Mouse (Mus musculus): ENCODE data around the gene Foxp1.

- TF ChIP-seq CTCF (IDR thresholded peaks at IDR 0.05; ENCODE audit: borderline replicate concordance, extremely low read depth, insufficient read depth, insufficient read length), result no peak
- TF ChIP-seq POLR2A (IDR thresholded peaks at IDR 0.05; ENCODE audit: borderline replicate concordance, extremely low read depth, insufficient read depth, insufficient read length, poor library complexity, severe bottlenecking), result no peak
Observed at GRCm38 (mm10) chr6:98955706-98956105, 566.8 kb downstream of the Foxp1 start.

Data from brain, embryonic 14.5 days (tissue).